Comparison of ENCODE assay signal across 18 mouse cellular contexts in the genomic region with DNA sequence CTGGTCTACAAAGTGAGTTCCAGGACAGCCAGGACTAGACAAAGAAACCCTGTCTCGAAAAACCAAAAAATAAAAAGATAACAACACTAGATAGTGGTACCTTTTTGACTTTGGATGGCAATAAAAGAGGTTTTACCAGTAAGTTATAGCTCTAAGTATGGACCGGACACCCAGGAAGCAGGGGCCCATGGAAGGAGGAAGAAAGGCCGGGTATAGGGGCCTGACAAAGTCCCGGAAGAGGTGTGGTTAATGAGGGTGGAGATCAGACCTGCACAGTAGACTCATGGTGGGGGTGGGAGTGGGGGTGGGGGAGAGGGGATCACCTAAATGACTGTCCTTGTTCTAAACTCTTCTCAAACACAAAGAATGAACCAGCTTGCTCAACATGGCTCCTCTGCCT. TPM values are rescaled to one million over a fixed set of nuclear protein-coding genes. Genes with fewer than 3 reads are reported as not detected.
A peak's percentile ranks its signal among the peaks of the same experiment; 100 is the strongest.
DNase-seq lines count a peak whose midpoint lies in the region; ATAC-seq and TF ChIP-seq lines count a peak whose summit lies in the region.
"Had no signal": no experiment of that assay in that cellular context is flagged by ENCODE, and none has a peak within 500 bp of the region (broad histone marks: within the 10 kb centered on the region; RNA-seq: fewer than 3 reads in every experiment).

No protein-coding gene starts in this region.

- no peaks in the 10 kb centered on the region for H3K27me3 ChIP-seq in forebrain, embryonic 10.5 days (ENCODE audit: poor library complexity, severe bottlenecking)
- H3K27me3 ChIP-seq in forebrain, postnatal 0 days (ENCODE audit: insufficient read depth, low read length) = no peaks in the 10 kb centered on the region
- no peaks in the 10 kb centered on the region for H3K27me3 ChIP-seq in midbrain, embryonic 11.5 days (ENCODE audit: control insufficient read depth, insufficient read depth, low read length)
- no peaks in the 10 kb centered on the region for H3K27me3 ChIP-seq in midbrain, embryonic 15.5 days (replicated peaks)
- H3K27me3 ChIP-seq in forebrain, embryonic 15.5 days = no peaks in the 10 kb centered on the region
- no peaks in the 10 kb centered on the region for H3K27me3 ChIP-seq in liver, postnatal 0 days (ENCODE audit: insufficient read depth, low read length)
- no peaks in the 10 kb centered on the region for H3K27me3 ChIP-seq in lung, postnatal 0 days (replicated peaks; ENCODE audit: insufficient read depth, low read length)
- H3K27me3 ChIP-seq: CH12.LX; embryonic facial prominence, embryonic 15.5 days had no signal

- H3K9me3 ChIP-seq in forebrain, embryonic 10.5 days = no peaks in the 10 kb centered on the region
- H3K9me3 ChIP-seq in forebrain, postnatal 0 days (ENCODE audit: low read length) = no peaks in the 10 kb centered on the region
- H3K9me3 ChIP-seq in midbrain, embryonic 11.5 days (ENCODE audit: control insufficient read depth, low read length) = no peaks in the 10 kb centered on the region
- H3K9me3 ChIP-seq in midbrain, embryonic 15.5 days = no peaks in the 10 kb centered on the region
- H3K9me3 ChIP-seq in forebrain, embryonic 15.5 days = no peaks in the 10 kb centered on the region
- no peaks in the 10 kb centered on the region for H3K9me3 ChIP-seq in liver, postnatal 0 days (ENCODE audit: low read length)
- H3K9me3 ChIP-seq in lung, postnatal 0 days (ENCODE audit: low read length) = no peaks in the 10 kb centered on the region
- H3K9me3 ChIP-seq: embryonic facial prominence, embryonic 15.5 days had no signal

- H3K36me3 ChIP-seq in forebrain, embryonic 10.5 days (replicated peaks) = no peaks in the 10 kb centered on the region
- H3K36me3 ChIP-seq in forebrain, postnatal 0 days (ENCODE audit: insufficient read depth) = no peaks in the 10 kb centered on the region
- H3K36me3 ChIP-seq in midbrain, embryonic 11.5 days (ENCODE audit: control insufficient read depth, insufficient read depth, low read length) = no peaks in the 10 kb centered on the region
- H3K36me3 ChIP-seq in midbrain, embryonic 15.5 days (replicated peaks) = no peaks in the 10 kb centered on the region
- H3K36me3 ChIP-seq in forebrain, embryonic 15.5 days = no peaks in the 10 kb centered on the region
- no peaks in the 10 kb centered on the region for H3K36me3 ChIP-seq in liver, postnatal 0 days (replicated peaks; ENCODE audit: insufficient read depth, low read length)
- H3K36me3 ChIP-seq in lung, postnatal 0 days (ENCODE audit: insufficient read depth, low read length) = no peaks in the 10 kb centered on the region
- H3K36me3 ChIP-seq: embryonic facial prominence, embryonic 15.5 days had no signal

- peak overlapping the region; percentile 91 for H3K27ac ChIP-seq in forebrain, embryonic 10.5 days
- no peak overlapping the region for H3K27ac ChIP-seq in forebrain, postnatal 0 days (ENCODE audit: low read depth, low read length)
- peak overlapping the region; percentile 83; the same call in 1 of the 2 replicates for H3K27ac ChIP-seq in midbrain, embryonic 11.5 days (ENCODE audit: low read depth, low read length)
- H3K27ac ChIP-seq in midbrain, embryonic 15.5 days = no peak overlapping the region
- H3K27ac ChIP-seq in forebrain, embryonic 15.5 days (replicated peaks) = peak overlapping the region; percentile 77; the same call in 1 of the 2 replicates
- peak overlapping the region; percentile 35; the same call in 1 of the 2 replicates for H3K27ac ChIP-seq in liver, postnatal 0 days (ENCODE audit: low read depth)
- no peak overlapping the region for H3K27ac ChIP-seq in lung, postnatal 0 days (ENCODE audit: low read length)
- H3K27ac ChIP-seq: kidney, postnatal 0 days had no signal

- no peak overlapping the region for H3K4me3 ChIP-seq in forebrain, embryonic 10.5 days
- no peak overlapping the region for H3K4me3 ChIP-seq in forebrain, postnatal 0 days (ENCODE audit: low read depth, low read length)
- H3K4me3 ChIP-seq in midbrain, embryonic 11.5 days (ENCODE audit: low read depth, low read length) = no peak overlapping the region
- no peak overlapping the region for H3K4me3 ChIP-seq in midbrain, embryonic 15.5 days
- no peak overlapping the region for H3K4me3 ChIP-seq in forebrain, embryonic 15.5 days
- H3K4me3 ChIP-seq in liver, postnatal 0 days (ENCODE audit: low read depth, low read length) = no peak overlapping the region
- H3K4me3 ChIP-seq in lung, postnatal 0 days (ENCODE audit: low read depth, low read length) = no peak overlapping the region
- H3K4me3 ChIP-seq: embryonic facial prominence, embryonic 15.5 days had no signal

- no peak for ATAC-seq in forebrain, postnatal 0 days
- ATAC-seq in midbrain, embryonic 11.5 days (ENCODE audit: low FRiP score) = no peak
- no peak for ATAC-seq in midbrain, embryonic 15.5 days (replicated peaks)
- no peak for ATAC-seq in forebrain, embryonic 15.5 days (replicated peaks)
- ATAC-seq in liver, postnatal 0 days = no peak
- no peak for ATAC-seq in lung, postnatal 0 days
- ATAC-seq: inflammation-experienced regulatory T-cells, adult 6 months had no signal

- TF ChIP-seq CTCF in forebrain, postnatal 0 days (IDR thresholded peaks at IDR 0.05; ENCODE audit: low read depth) = no peak
- no peak for TF ChIP-seq CTCF in liver, postnatal 0 days (IDR thresholded peaks at IDR 0.05; ENCODE audit: low read depth)
- TF ChIP-seq CTCF in lung, postnatal 0 days (IDR thresholded peaks at IDR 0.05) = no peak

- peaks cover 75% of the 10 kb centered on the region for H3K4me1 ChIP-seq in forebrain, embryonic 10.5 days
- peaks cover 30% of the 10 kb centered on the region for H3K4me1 ChIP-seq in forebrain, postnatal 0 days (ENCODE audit: insufficient read depth)
- H3K4me1 ChIP-seq in midbrain, embryonic 11.5 days (ENCODE audit: control insufficient read depth, insufficient read depth, low read length) = peaks cover 32% of the 10 kb centered on the region
- peaks cover 42% of the 10 kb centered on the region for H3K4me1 ChIP-seq in midbrain, embryonic 15.5 days
- H3K4me1 ChIP-seq in forebrain, embryonic 15.5 days = peaks cover 49% of the 10 kb centered on the region
- H3K4me1 ChIP-seq in liver, postnatal 0 days (ENCODE audit: insufficient read depth) = peaks cover 82% of the 10 kb centered on the region
- peaks cover 4% of the 10 kb centered on the region; the same call in 1 of the 2 replicates for H3K4me1 ChIP-seq in lung, postnatal 0 days (ENCODE audit: insufficient read depth, low read depth, low read length)

- no peak overlapping the region for H3K4me2 ChIP-seq in forebrain, postnatal 0 days (ENCODE audit: low read depth)
- H3K4me2 ChIP-seq in midbrain, embryonic 11.5 days = no peak overlapping the region
- no peak overlapping the region for H3K4me2 ChIP-seq in midbrain, embryonic 15.5 days
- no peak overlapping the region for H3K4me2 ChIP-seq in forebrain, embryonic 15.5 days (replicated peaks)
- 0 out of 2 replicates have a peak overlapping the region, but pooled peaks have one; percentile 64 for H3K4me2 ChIP-seq in liver, postnatal 0 days (ENCODE audit: low read depth, low read length)
- H3K4me2 ChIP-seq in lung, postnatal 0 days (replicated peaks; ENCODE audit: low read depth, low read length) = no peak overlapping the region
- H3K4me2 ChIP-seq: embryonic facial prominence, embryonic 15.5 days had no signal

- TF ChIP-seq EP300 in liver, postnatal 0 days (IDR thresholded peaks at IDR 0.05; ENCODE audit: low read depth) = no peak
- no peak for TF ChIP-seq EP300 in lung, postnatal 0 days (IDR thresholded peaks at IDR 0.05)

- 83% methylated on average over 4 of the region's 4 CpGs for WGBS in forebrain, embryonic 10.5 days
- WGBS in forebrain, postnatal 0 days = 85% methylated on average over 4 of the region's 4 CpGs
- WGBS in midbrain, embryonic 11.5 days = 86% methylated on average over 4 of the region's 4 CpGs
- WGBS in midbrain, embryonic 15.5 days = 86% methylated on average over 4 of the region's 4 CpGs
- WGBS in forebrain, embryonic 15.5 days = 75% methylated on average over 4 of the region's 4 CpGs
- 36% methylated on average over 4 of the region's 4 CpGs for WGBS in liver, postnatal 0 days (ENCODE audit: insufficient replicate concordance)
- 76% methylated on average over 4 of the region's 4 CpGs for WGBS in lung, postnatal 0 days

- DNase-seq in forebrain, embryonic 10.5 days (ENCODE audit: extremely low spot score, low spot score) = no peak
- no peak for DNase-seq in forebrain, postnatal 0 days
- no peak for DNase-seq in midbrain, embryonic 11.5 days (ENCODE audit: low spot score, missing footprints)
- no peak for DNase-seq in liver, postnatal 0 days
- DNase-seq in lung, postnatal 0 days (ENCODE audit: low spot score) = no peak
- DNase-seq in retina, embryonic 14.5 days (ENCODE audit: low spot score) = no peak
- DNase-seq: adrenal gland, adult 8-10 months; cerebellum, adult 2 months; gastrocnemius, postnatal 10 days; heart, postnatal 36 days; lung, adult 18-20 months; thymus, postnatal 25 days had no signal

- H3K9ac ChIP-seq in forebrain, postnatal 0 days = no peak overlapping the region
- no peak overlapping the region for H3K9ac ChIP-seq in midbrain, embryonic 11.5 days (ENCODE audit: low read length)
- no peak overlapping the region for H3K9ac ChIP-seq in midbrain, embryonic 15.5 days
- H3K9ac ChIP-seq in forebrain, embryonic 15.5 days (replicated peaks) = no peak overlapping the region
- H3K9ac ChIP-seq in liver, postnatal 0 days (replicated peaks) = no peak overlapping the region
- no peak overlapping the region for H3K9ac ChIP-seq in lung, postnatal 0 days (replicated peaks; ENCODE audit: low read depth)
- H3K9ac ChIP-seq: embryonic facial prominence, embryonic 15.5 days had no signal

RNA-seq across cellular contexts. Expression of a gene that starts 58.4 kb away (rescaled TPM):
- polyA plus RNA-seq in forebrain, embryonic 10.5 days (2016; fragmentation: Nextera tagmentation; extraction: Ambion mirVana) = 26.8 and 32.0 TPM in 2 replicates
- total RNA-seq in forebrain, postnatal 0 days (2014; rRNA removed) = 40.2 and 49.1 TPM in 2 replicates
- 33.7 and 47.6 TPM in 2 replicates for polyA plus RNA-seq in forebrain, postnatal 0 days (2015; fragmentation: Nextera tagmentation; extraction: Ambion mirVana)
- polyA plus RNA-seq in midbrain, embryonic 11.5 days (2014; fragmentation: Nextera tagmentation; extraction: Ambion mirVana) = 29.9 and 32.1 TPM in 2 replicates
- 43.0 and 43.7 TPM in 2 replicates for polyA plus RNA-seq in midbrain, embryonic 15.5 days (2015; fragmentation: Nextera tagmentation; extraction: Ambion mirVana)
- polyA plus RNA-seq in forebrain, embryonic 15.5 days (2015; fragmentation: Nextera tagmentation; extraction: Ambion mirVana) = 43.4 and 46.7 TPM in 2 replicates
- polyA plus RNA-seq in liver, postnatal 0 days (2015; fragmentation: Nextera tagmentation; extraction: Ambion mirVana) = 6.8 and 9.1 TPM in 2 replicates
- 16.3 and 22.2 TPM in 2 replicates for polyA plus RNA-seq in lung, postnatal 0 days (2015; fragmentation: Nextera tagmentation; extraction: Ambion mirVana)

Comparison
In these comparisons a context has a peak if more than half of its experiments do, and no peak if none do; other contexts are left out.
1. H3K27ac ChIP-seq: peak in forebrain, embryonic 10.5 days (single experiment), midbrain, embryonic 11.5 days (single experiment), forebrain, embryonic 15.5 days (single experiment) and liver, postnatal 0 days (single experiment); none in forebrain, postnatal 0 days (single experiment), midbrain, embryonic 15.5 days (single experiment) and lung, postnatal 0 days (single experiment).